Mouse (Mus musculus) ovary, postnatal 14 days (tissue): ENCODE data around the gene BC016579.

Experiments
- DNase-seq: peaks from one replicate; pipeline ENCODE4 v3.0.0; 2022; ENCODE audit warnings: low spot score

The BC016579 gene

GRCm38 (mm10) chr16:45653934-45654332 lies at the start of gene BC016579:
TSS of gene BC016579 (minus strand) at chr16:45654068.
- no peak for DNase-seq

GRCm38 (mm10) chr16:45699301-45699700 lies 45.4 kb upstream of the BC016579 start:
- DNase-seq, result no peak

GRCm38 (mm10) chr16:45697996-45698395 lies 44.1 kb upstream of the BC016579 start:
- DNase-seq, result no peak

GRCm38 (mm10) chr16:45695445-45696160 lies 41.7 kb upstream of the BC016579 start:
- no peak for DNase-seq

GRCm38 (mm10) chr16:45693558-45693957 lies 39.7 kb upstream of the BC016579 start, which contains the start of gene Tmprss7:
TSS of gene Tmprss7 (minus strand) at chr16:45693658.
- no peak for DNase-seq

GRCm38 (mm10) chr16:45692851-45693250 lies 39.0 kb upstream of the BC016579 start:
- no peak for DNase-seq

- DNase-seq, result no peak
Measured at GRCm38 (mm10) chr16:45690178-45690577, 36.3 kb upstream of the BC016579 start.

- no peak for DNase-seq
Measured at GRCm38 (mm10) chr16:45686833-45687232, 33.0 kb upstream of the BC016579 start.

- DNase-seq, result no peak
Measured at GRCm38 (mm10) chr16:45685295-45685694, 31.4 kb upstream of the BC016579 start.

GRCm38 (mm10) chr16:45684815-45685214 lies 30.9 kb upstream of the BC016579 start:
- peak; percentile 66 for DNase-seq

- DNase-seq, result no peak
Measured at GRCm38 (mm10) chr16:45676462-45676861, 22.6 kb upstream of the BC016579 start.

- DNase-seq, result no peak
Measured at GRCm38 (mm10) chr16:45670005-45670404, 16.1 kb upstream of the BC016579 start.

GRCm38 (mm10) chr16:45668178-45668577 lies 14.3 kb upstream of the BC016579 start:
- no peak for DNase-seq

GRCm38 (mm10) chr16:45666136-45666535 lies 12.3 kb upstream of the BC016579 start:
- no peak for DNase-seq

- DNase-seq, result no peak
Measured at GRCm38 (mm10) chr16:45662381-45662780, 8.5 kb upstream of the BC016579 start.

- DNase-seq, result no peak
Measured at GRCm38 (mm10) chr16:45659596-45659995, 5.7 kb upstream of the BC016579 start.

- no peak for DNase-seq
Measured at GRCm38 (mm10) chr16:45658248-45658647, 4.4 kb upstream of the BC016579 start.

GRCm38 (mm10) chr16:45657574-45658159 lies 3.8 kb upstream of the BC016579 start:
- no peak for DNase-seq

GRCm38 (mm10) chr16:45654465-45654864 lies 597 bp upstream of the BC016579 start:
- no peak for DNase-seq

- DNase-seq, result no peak
Measured at GRCm38 (mm10) chr16:45653009-45653933, 597 bp downstream of the BC016579 start.

GRCm38 (mm10) chr16:45651497-45651896 lies 2.4 kb downstream of the BC016579 start:
- DNase-seq, result no peak

GRCm38 (mm10) chr16:45644380-45644779 lies 9.5 kb downstream of the BC016579 start:
- DNase-seq, result no peak

GRCm38 (mm10) chr16:45643944-45644343 lies 9.9 kb downstream of the BC016579 start:
- no peak for DNase-seq
